Mouse (Mus musculus): Measurements from ENCODE around the gene Itga6.
"Not testable (repeated sequence)": the region's sequence is repeated elsewhere in the genome, so short reads cannot be mapped to it uniquely, and the experiment has no call there.

Gene Itga6

GRCm38 (mm10) chr2:71895596-71896286, 150.3 kb downstream of the Itga6 start:
- no peak for DNase-seq (ENCODE audit: low spot score)

GRCm38 (mm10) chr2:71897420-71897819, 152.0 kb downstream of the Itga6 start:
- DNase-seq (ENCODE audit: low spot score) = no peak

DNA sequence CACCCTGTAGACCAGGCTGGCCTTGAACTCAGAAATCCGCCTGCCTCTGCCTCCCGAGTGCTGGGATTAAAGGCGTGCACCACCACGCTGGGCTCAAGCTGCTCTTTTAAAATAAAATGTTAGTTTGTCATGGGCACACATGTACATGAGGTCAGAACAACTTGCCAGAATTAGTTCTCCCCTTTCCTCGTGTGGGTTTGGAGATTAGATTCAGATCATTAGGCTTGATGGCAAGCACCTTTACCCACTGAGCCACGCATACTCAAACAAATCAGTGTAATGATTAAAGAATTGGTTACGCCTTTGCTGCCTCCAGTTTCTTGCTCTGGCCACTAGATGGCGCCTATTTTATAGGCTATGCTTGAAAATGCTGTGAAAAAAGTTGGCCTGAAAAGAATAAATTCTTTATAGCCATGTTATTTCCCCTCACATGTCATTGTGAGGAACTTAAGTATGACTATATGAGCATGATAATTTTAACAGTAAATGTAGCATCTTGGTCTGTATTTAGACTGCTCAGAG, 153.0 kb downstream of the Itga6 start:
- no peak for DNase-seq (ENCODE audit: low spot score)

DNA sequence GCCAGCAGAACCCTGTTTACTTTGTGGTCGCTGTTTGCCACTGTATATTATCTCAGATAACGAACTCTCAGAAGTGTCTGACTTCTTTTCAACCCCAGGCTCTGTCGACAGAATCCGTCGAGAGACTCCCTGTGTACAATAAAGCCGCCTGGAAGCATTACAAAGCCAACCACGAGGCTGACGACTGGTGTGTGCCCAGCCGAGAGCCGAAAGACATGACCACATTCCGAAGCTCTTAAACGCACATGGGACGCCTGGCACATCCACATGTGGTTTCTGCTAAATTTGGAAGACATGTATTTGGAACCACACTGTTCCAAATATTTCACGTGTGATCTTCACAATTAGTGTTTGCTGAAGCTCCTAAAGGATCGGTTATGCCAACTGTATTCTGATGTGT, 154.5 kb downstream of the Itga6 start:
- DNase-seq (ENCODE audit: low spot score) = no peak

DNA sequence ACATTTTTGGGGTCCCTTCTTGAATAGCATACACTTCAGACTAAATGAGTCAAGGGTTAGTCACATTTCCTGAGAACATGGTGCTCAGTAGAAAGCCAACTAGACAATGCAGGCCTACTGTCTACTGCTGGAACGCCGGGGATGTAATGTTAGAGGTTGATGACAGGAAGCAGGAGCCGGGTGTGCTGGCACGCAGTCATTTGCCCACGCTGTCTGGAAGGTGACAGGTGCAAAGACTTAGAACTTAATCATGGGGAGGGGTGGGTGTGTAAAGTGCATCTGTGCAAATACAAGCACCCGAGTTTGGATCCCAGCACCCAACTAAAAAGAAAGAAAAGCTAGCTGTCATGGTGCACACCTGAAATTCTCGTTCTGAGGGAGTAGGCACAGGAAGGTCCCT, 159.7 kb downstream of the Itga6 start:
- DNase-seq (ENCODE audit: low spot score) = no peak

- not testable (repeated sequence) for DNase-seq (ENCODE audit: low spot score)
Observed at GRCm38 (mm10) chr2:71906356-71906755, 160.9 kb downstream of the Itga6 start.

Data from yolk sac, embryonic 10.5 days (tissue).